Mouse (Mus musculus) gastrocnemius, postnatal 10 days (tissue): ENCODE data around the gene Ugt1a9. TPM values are rescaled to one million over a fixed set of nuclear protein-coding genes. Genes with fewer than 3 reads are reported as not detected.

Experiments
- DNase-seq: peaks from one replicate; pipeline ENCODE4 v3.0.0; 2021; ENCODE audit warnings: mixed read lengths
- total RNA-seq, 2 experiments: library from RNA; stranded (reverse); gene quantifications; 2 replicates each; pipeline ENCODE4 v1.2.3; 2021

The Ugt1a9 gene
- total RNA-seq, 2 experiments from 2014 or later: not detected

- DNase-seq: no peak
Measured at GRCm38 (mm10) chr1:88186325-88186935, 115.8 kb downstream of the Ugt1a9 start.

- no peak for DNase-seq
Measured at GRCm38 (mm10) chr1:88192136-88192535, 121.5 kb downstream of the Ugt1a9 start.

- DNase-seq: no peak
Measured at GRCm38 (mm10) chr1:88195687-88196086, 125.1 kb downstream of the Ugt1a9 start.

GRCm38 (mm10) chr1:88197443-88197842, 126.8 kb downstream of the Ugt1a9 start:
- DNase-seq: no peak

- no peak for DNase-seq
Measured at GRCm38 (mm10) chr1:88199996-88200395, 129.4 kb downstream of the Ugt1a9 start.

- DNase-seq: no peak
Measured at GRCm38 (mm10) chr1:88200456-88200855, 129.9 kb downstream of the Ugt1a9 start, which contains the start of gene Ugt1a2. Ugt1a2 (plus strand) TSS chr1:88200601.

GRCm38 (mm10) chr1:88205294-88205922, 134.8 kb downstream of the Ugt1a9 start, which contains the start of gene Dnajb3:
Dnajb3 (minus strand) TSS chr1:88205782.
- peak; percentile 77 for DNase-seq

- no peak for DNase-seq
Measured at GRCm38 (mm10) chr1:88206843-88207479, 136.4 kb downstream of the Ugt1a9 start.

GRCm38 (mm10) chr1:88211812-88212211, 141.2 kb downstream of the Ugt1a9 start, which contains the start of gene Ugt1a1:
Ugt1a1 (plus strand) TSS chr1:88211959.
- no peak for DNase-seq

GRCm38 (mm10) chr1:88212341-88213045, 141.9 kb downstream of the Ugt1a9 start:
- peak; percentile 17 for DNase-seq

GRCm38 (mm10) chr1:88213061-88213460, 142.5 kb downstream of the Ugt1a9 start:
- no peak for DNase-seq

GRCm38 (mm10) chr1:88213766-88214461, 143.3 kb downstream of the Ugt1a9 start:
- DNase-seq: peak; percentile 14

- DNase-seq: no peak
Measured at GRCm38 (mm10) chr1:88214462-88214952, 143.9 kb downstream of the Ugt1a9 start.

GRCm38 (mm10) chr1:88215466-88216380, 145.1 kb downstream of the Ugt1a9 start:
- no peak for DNase-seq

GRCm38 (mm10) chr1:88216551-88216950, 146.0 kb downstream of the Ugt1a9 start:
- DNase-seq: no peak

- no peak for DNase-seq
Measured at GRCm38 (mm10) chr1:88217144-88217543, 146.5 kb downstream of the Ugt1a9 start.

- DNase-seq: no peak
Measured at GRCm38 (mm10) chr1:88217576-88217975, 147.0 kb downstream of the Ugt1a9 start.

- DNase-seq: peak; percentile 16
Measured at GRCm38 (mm10) chr1:88218051-88218450, 147.5 kb downstream of the Ugt1a9 start.

- DNase-seq: no peak
Measured at GRCm38 (mm10) chr1:88218591-88218990, 148.0 kb downstream of the Ugt1a9 start.

GRCm38 (mm10) chr1:88219054-88219453, 148.5 kb downstream of the Ugt1a9 start:
- no peak for DNase-seq

GRCm38 (mm10) chr1:88220336-88220735, 149.7 kb downstream of the Ugt1a9 start:
- no peak for DNase-seq
